Mouse (Mus musculus) left cerebral cortex, postnatal 10 days (tissue): ENCODE data around the gene Gm20716. TPM values are rescaled to one million over a fixed set of nuclear protein-coding genes. Genes with fewer than 3 reads are reported as not detected.

ENCODE experiments used
- DNase-seq, 2 experiments: peaks; one replicate each; pipeline ENCODE4 v3.0.0; 2021 to 2022; ENCODE audit warnings: low spot score in 2 of 2, mixed read lengths in 1 of 2; ENCODE audit errors: extremely low spot score in 1 of 2
- intact Hi-C: fragments of 180-260 bp; cut with DNase I; formaldehyde crosslinking; loops from one replicate; pipeline ENCODE4 v1.15.1; 2025
- total RNA-seq, 2 experiments: library from RNA; stranded (reverse); gene quantifications; 2 replicates each; pipeline ENCODE4 v1.2.3; 2021

The Gm20716 gene
- total RNA-seq = 10 to 100 TPM; 32.4 to 39.9 TPM

- intact Hi-C loops = no loop called here
Observed at GRCm38 (mm10) chr2:168230026-168230728, at the start of gene Gm20716, which contains the start of the genes Dpm1 and Mocs3. Gene Gm20716 (minus strand): TSS chr2:168230364. Gene Dpm1 (minus strand): TSS chr2:168230591. Gene Mocs3 (plus strand): TSS chr2:168230622.

GRCm38 (mm10) chr2:168274374-168274935 is 44.3 kb upstream of the Gm20716 start:
- peak; percentile 46 to 82 for DNase-seq
- intact Hi-C loops = loop anchor here (5.0 kb wide), 1 partner anchor 168 kb away; no protein-coding TSS in a partner anchor

More at GRCm38 (mm10) chr2:168230026-168230728, at the start of gene Gm20716, which contains the start of the genes Dpm1 and Mocs3:
- peak; percentile 82 to 91 for DNase-seq

GRCm38 (mm10) chr2:168273387-168273786 is 43.2 kb upstream of the Gm20716 start:
- intact Hi-C loops = loop anchor here (5.0 kb wide), 1 partner anchor 169 kb away; no protein-coding TSS in a partner anchor

GRCm38 (mm10) chr2:168268033-168268432 is 37.9 kb upstream of the Gm20716 start:
- intact Hi-C loops = no loop called here
- no peak for DNase-seq

More at GRCm38 (mm10) chr2:168273387-168273786, 43.2 kb upstream of the Gm20716 start:
- no peak for DNase-seq

- intact Hi-C loops = no loop called here
- DNase-seq = peak in 1 of 2 experiments; percentile 44
Observed at GRCm38 (mm10) chr2:168260900-168261299, 30.7 kb upstream of the Gm20716 start.

- intact Hi-C loops = no loop called here
- no peak for DNase-seq
Observed at GRCm38 (mm10) chr2:168260124-168260523, 30.0 kb upstream of the Gm20716 start.

- intact Hi-C loops = no loop called here
Observed at GRCm38 (mm10) chr2:168259046-168259445, 28.9 kb upstream of the Gm20716 start.

GRCm38 (mm10) chr2:168257188-168257587 is 27.0 kb upstream of the Gm20716 start:
- intact Hi-C loops = no loop called here
- no peak for DNase-seq

More at GRCm38 (mm10) chr2:168259046-168259445, 28.9 kb upstream of the Gm20716 start:
- no peak for DNase-seq

- intact Hi-C loops = no loop called here
- DNase-seq = no peak
Observed at GRCm38 (mm10) chr2:168256506-168256905, 26.3 kb upstream of the Gm20716 start.

- intact Hi-C loops = no loop called here
- peak; percentile 48 to 55 for DNase-seq
Observed at GRCm38 (mm10) chr2:168253822-168254221, 23.7 kb upstream of the Gm20716 start.

GRCm38 (mm10) chr2:168252639-168253292 is 22.6 kb upstream of the Gm20716 start:
- peak in 1 of 2 experiments; percentile 32 for DNase-seq
- intact Hi-C loops = no loop called here

- intact Hi-C loops = loop anchor here (2.0 kb wide), 1 partner anchor 379 kb away; no protein-coding TSS in a partner anchor
- DNase-seq = peak; percentile 81 to 82
Observed at GRCm38 (mm10) chr2:168250270-168250669, 20.1 kb upstream of the Gm20716 start.

GRCm38 (mm10) chr2:168248856-168249245 is 18.7 kb upstream of the Gm20716 start:
- DNase-seq = peak in 1 of 2 experiments; percentile 45
- intact Hi-C loops = loop anchor here (1.0 kb wide), 1 partner anchor 196 kb away; no protein-coding TSS in a partner anchor

GRCm38 (mm10) chr2:168248167-168248855 is 18.1 kb upstream of the Gm20716 start:
- no peak for DNase-seq
- intact Hi-C loops = no loop called here

- intact Hi-C loops = no loop called here
- no peak for DNase-seq
Observed at GRCm38 (mm10) chr2:168245571-168245970, 15.4 kb upstream of the Gm20716 start.

GRCm38 (mm10) chr2:168243278-168243677 is 13.1 kb upstream of the Gm20716 start:
- DNase-seq = no peak
- intact Hi-C loops = no loop called here

- intact Hi-C loops = no loop called here
- DNase-seq = no peak
Observed at GRCm38 (mm10) chr2:168242841-168243240, 12.7 kb upstream of the Gm20716 start.

- DNase-seq = no peak
- intact Hi-C loops = no loop called here
Observed at GRCm38 (mm10) chr2:168238335-168238734, 8.2 kb upstream of the Gm20716 start.

- no peak for DNase-seq
- intact Hi-C loops = no loop called here
Observed at GRCm38 (mm10) chr2:168233286-168233685, 3.1 kb upstream of the Gm20716 start.
